Mouse (Mus musculus) midbrain, embryonic 12.5 days (tissue): ENCODE measurements around the gene Vmn1r183. TPM values are rescaled to one million over a fixed set of nuclear protein-coding genes. Genes with fewer than 3 reads are reported as not detected.

ENCODE experiments used
- ATAC-seq: fragments of 200-750 bp; cut with Nextera tagmentation; 2 replicates; pipeline ENCODE4 v1.8.0; 2017; ENCODE audit warnings: low read depth, moderate TSS enrichment, moderate library complexity; ENCODE audit not compliant: low FRiP score
- H3K27ac ChIP-seq: fragments of 300-500 bp; sonication (generic); replicated peaks from 2 replicates; pipeline ENCODE4 v1.5.1; 2016; ENCODE audit warnings: mild to moderate bottlenecking
- H3K27me3 ChIP-seq: fragments of 300-500 bp; sonication (generic); 2 replicates; pipeline ENCODE4 v1.6.1; 2016; ENCODE audit warnings: mild to moderate bottlenecking
- H3K36me3 ChIP-seq: fragments of 300-500 bp; sonication (generic); 2 replicates; pipeline ENCODE4 v1.6.1; 2016
- H3K4me1 ChIP-seq: fragments of 300-500 bp; sonication (generic); 2 replicates; pipeline ENCODE4 v1.6.1; 2016
- H3K4me2 ChIP-seq: fragments of 300-500 bp; sonication (generic); replicated peaks from 2 replicates; pipeline ENCODE4 v1.6.1; 2016; ENCODE audit warnings: mild to moderate bottlenecking, moderate library complexity
- H3K4me3 ChIP-seq: fragments of 300-500 bp; sonication (generic); 2 replicates; pipeline ENCODE4 v1.5.1; 2016; ENCODE audit warnings: mild to moderate bottlenecking
- H3K9ac ChIP-seq: fragments of 300-500 bp; sonication (generic); replicated peaks from 2 replicates; pipeline ENCODE4 v1.6.1; 2016; ENCODE audit warnings: mild to moderate bottlenecking, moderate library complexity
- H3K9me3 ChIP-seq: fragments of 300-500 bp; sonication (generic); 2 replicates; pipeline ENCODE4 v1.6.1; 2016; ENCODE audit warnings: mild to moderate bottlenecking
- WGBS: fragments of 180-500 bp; shearing (Covaris S2); methylation state at CpG from one replicate; pipeline ENCODE4 v1.1.7; 2016; 5-methylcytosine and 5-hydroxymethylcytosine counted together
- polyA plus RNA-seq: library from polyadenylated mRNA; unstranded; fragments of >200 nt; fragmentation: Nextera tagmentation; extraction: Ambion mirVana; gene quantifications from 2 replicates; pipeline ENCODE4 v1.2.1, GENCODE M21; 2016

Vmn1r183 gene
- polyA plus RNA-seq, 1 experiment from 2014 or later: not detected

GRCm38 (mm10) chr7:24112156-24112856 lies 59.3 kb downstream of the Vmn1r183 start, which contains the start of gene Zfp112:
Gene Zfp112, plus strand, starts transcription at chr7:24112314.
- peaks cover 24% of the 10 kb centered on the region for H3K36me3 ChIP-seq
- H3K9ac ChIP-seq: peak within 1 kb of the TSS; percentile 71
- peak within 1 kb of the TSS; percentile 68 for H3K4me3 ChIP-seq
- H3K27me3 ChIP-seq: no peaks in the 10 kb centered on the region
- ATAC-seq: peak; percentile 96
- 3% methylated on average over 23 of the region's 23 CpGs for WGBS
- peak within 1 kb of the TSS; percentile 78 for H3K4me2 ChIP-seq
- H3K9me3 ChIP-seq: peaks cover 22% of the 10 kb centered on the region
- peak within 1 kb of the TSS; percentile 11; the same call in 1 of the 2 replicates for H3K27ac ChIP-seq
- peaks cover 7% of the 10 kb centered on the region for H3K4me1 ChIP-seq

DNA sequence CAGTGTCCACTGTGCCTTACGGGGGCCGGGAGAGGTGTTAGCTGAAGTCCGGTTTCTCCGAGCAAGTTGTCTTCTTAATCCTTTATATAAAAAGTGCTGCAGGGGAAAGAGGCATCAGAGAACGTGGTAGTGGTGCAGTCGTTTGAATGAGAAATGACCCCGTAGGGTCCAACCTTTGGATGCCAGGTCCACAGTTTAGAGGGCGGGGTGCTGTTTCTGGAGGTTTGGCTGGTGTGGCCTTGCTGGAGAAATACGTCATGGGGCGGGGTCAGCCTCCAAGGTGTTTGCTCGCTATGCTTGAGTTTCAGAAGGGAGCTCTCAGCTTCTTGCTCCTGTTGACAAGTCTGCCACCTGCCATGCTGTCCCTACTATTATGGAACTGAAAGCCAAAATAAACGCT lies 59.9 kb downstream of the Vmn1r183 start:
- 0 out of 2 replicates have a peak overlapping the region, but pooled peaks have one; percentile 11 for H3K27ac ChIP-seq
- H3K36me3 ChIP-seq: peaks cover 17% of the 10 kb centered on the region
- H3K4me2 ChIP-seq: peak overlapping the region; percentile 78
- peaks cover 7% of the 10 kb centered on the region for H3K4me1 ChIP-seq
- no peak for ATAC-seq
- no peaks in the 10 kb centered on the region for H3K27me3 ChIP-seq
- peaks cover 16% of the 10 kb centered on the region for H3K9me3 ChIP-seq
- 15% methylated on average over 12 of the region's 12 CpGs for WGBS
- H3K9ac ChIP-seq: peak overlapping the region; percentile 71
- H3K4me3 ChIP-seq: peak overlapping the region; percentile 68

Other genes starting within 250 kb of the Vmn1r183 start
- gene Vmn1r175, start 242.6 kb upstream of the Vmn1r183 start, polyA plus RNA-seq: not detected in 2 replicates
- gene Vmn1r176, start 215.9 kb upstream of the Vmn1r183 start, polyA plus RNA-seq: not detected in 2 replicates
- gene Vmn1r177, start 186.8 kb upstream of the Vmn1r183 start, polyA plus RNA-seq: not detected in 2 replicates
- gene Vmn1r178, start 161.2 kb upstream of the Vmn1r183 start, polyA plus RNA-seq: not detected in 2 replicates
- not detected in 2 replicates for gene Vmn1r179, start 126.3 kb upstream of the Vmn1r183 start, polyA plus RNA-seq
- not detected in 2 replicates for gene Vmn1r180, start 102.6 kb upstream of the Vmn1r183 start, polyA plus RNA-seq
- not detected in 2 replicates for gene Vmn1r181, start 78.6 kb upstream of the Vmn1r183 start, polyA plus RNA-seq
- not detected in 2 replicates for gene V1rd19, start 51.6 kb upstream of the Vmn1r183 start, polyA plus RNA-seq
- 32.4 and 34.9 TPM in 2 replicates for gene Zfp180, start 28.7 kb downstream of the Vmn1r183 start, polyA plus RNA-seq
- gene Zfp112, start 59.1 kb downstream of the Vmn1r183 start, polyA plus RNA-seq: 8.1 and 8.3 TPM in 2 replicates
- 15.3 and 17.1 TPM in 2 replicates for gene Zfp235, start 80.9 kb downstream of the Vmn1r183 start, polyA plus RNA-seq
- gene Zfp114, start 121.8 kb downstream of the Vmn1r183 start, polyA plus RNA-seq: 6.1 and 7.4 TPM in 2 replicates
- 8.3 and 10.7 TPM in 2 replicates for gene Zfp111, start 158.2 kb downstream of the Vmn1r183 start, polyA plus RNA-seq
- 3.8 and 5.2 TPM in 2 replicates for gene Zfp109, start 184.3 kb downstream of the Vmn1r183 start, polyA plus RNA-seq
- 3.8 and 4.8 TPM in 2 replicates for gene Zfp108, start 201.5 kb downstream of the Vmn1r183 start, polyA plus RNA-seq
- gene Zfp93, start 217.2 kb downstream of the Vmn1r183 start, polyA plus RNA-seq: 7.1 and 7.7 TPM in 2 replicates
- gene Zfp61, start 248.0 kb downstream of the Vmn1r183 start, polyA plus RNA-seq: 45.1 and 45.4 TPM in 2 replicates